Mouse (Mus musculus) ES-E14 (cell line): ENCODE measurements around the gene Tmem14a. TPM values are rescaled to one million over a fixed set of nuclear protein-coding genes. Genes with fewer than 3 reads are reported as not detected.

Source experiments
- DNase-seq: peaks from one replicate; pipeline ENCODE4 v3.0.0-alpha.2; 2013; ENCODE audit warnings: low read depth, low spot score
- H3K27ac ChIP-seq: 2 replicates; pipeline ENCODE4 v1.5.1; 2012; ENCODE audit warnings: low read depth, mild to moderate bottlenecking, low read length, moderate library complexity, mixed read lengths; ENCODE audit not compliant: poor library complexity, insufficient read depth, severe bottlenecking
- H3K36me3 ChIP-seq: 2 replicates; pipeline ENCODE4 v1.6.1; 2012; ENCODE audit warnings: mild to moderate bottlenecking, low read length, moderate library complexity, mixed read lengths; ENCODE audit not compliant: control insufficient read depth, poor library complexity, insufficient read depth, severe bottlenecking
- H3K4me1 ChIP-seq, 2 experiments: fragments of 150-350 bp in 1 of 2; sonication (generic) in 1 of 2; 2 replicates each; pipeline ENCODE4 v1.6.1; 2012; ENCODE audit warnings: low read length in 2 of 2, mild to moderate bottlenecking in 1 of 2, mixed read lengths in 1 of 2; ENCODE audit not compliant: control insufficient read depth in 2 of 2, insufficient read depth in 2 of 2, poor library complexity in 1 of 2
- H3K4me3 ChIP-seq, 2 experiments: fragments of 150-350 bp in 1 of 2; sonication (generic) in 1 of 2; 2 replicates each; pipeline ENCODE4 v1.5.1; 2012; ENCODE audit warnings: low read length in 2 of 2, low read depth in 1 of 2, mild to moderate bottlenecking in 1 of 2, mixed read lengths in 1 of 2; ENCODE audit not compliant: insufficient read depth in 1 of 2, poor library complexity in 1 of 2, severe bottlenecking in 1 of 2
- H3K9ac ChIP-seq: 2 replicates; pipeline ENCODE4 v1.6.1; 2012; ENCODE audit warnings: low read depth, mild to moderate bottlenecking, low read length, mixed read lengths; ENCODE audit not compliant: poor library complexity, insufficient read depth, severe bottlenecking
- H3K9me3 ChIP-seq: fragments of 150-350 bp; sonication (generic); 2 replicates; pipeline ENCODE4 v1.6.1; 2012; ENCODE audit warnings: low read depth, mild to moderate bottlenecking, low read length; ENCODE audit not compliant: control insufficient read depth, insufficient read depth
- CHD2 ChIP-seq: IDR thresholded peaks from 2 replicates; pipeline ENCODE4 v1.6.1; 2014; ENCODE audit warnings: mild to moderate bottlenecking, low read depth, low read length, inconsistent platforms
- HCFC1 ChIP-seq: IDR thresholded peaks from 2 replicates; pipeline ENCODE4 v1.6.1; 2012; ENCODE audit warnings: low read length, inconsistent platforms, borderline replicate concordance; ENCODE audit not compliant: insufficient read depth
- MAFK ChIP-seq: IDR thresholded peaks from 2 replicates; pipeline ENCODE4 v1.6.1; 2014; ENCODE audit warnings: mild to moderate bottlenecking, low read depth, low read length, inconsistent platforms; ENCODE audit not compliant: insufficient read depth
- ZC3H11A ChIP-seq: IDR thresholded peaks from 2 replicates; pipeline ENCODE4 v1.6.1; 2012; ENCODE audit warnings: low read depth, mild to moderate bottlenecking, inconsistent platforms, low read length, borderline replicate concordance
- ZNF384 ChIP-seq: IDR thresholded peaks from 2 replicates; pipeline ENCODE4 v1.6.1; 2012; ENCODE audit warnings: low read depth, low read length, inconsistent platforms
- in situ Hi-C, 2 experiments: fragments of 600-800 bp; cut with MboI; formaldehyde crosslinking; loops; one replicate each; pipeline ENCODE4 v1.15.1; 2025; ENCODE audit warnings: low sequenced_read_pairs in 2 of 2, inconsistent platforms in 1 of 2; ENCODE audit not compliant: unreplicated experiment in 2 of 2
- total RNA-seq: library from RNA; depleted of rRNA; stranded (reverse); fragments of 300-350 nt; gene quantifications from 2 replicates; pipeline ENCODE4 v1.2.3, GENCODE M21; 2012

The Tmem14a gene
- total RNA-seq, 1 experiment: 5.8 TPM

DNA sequence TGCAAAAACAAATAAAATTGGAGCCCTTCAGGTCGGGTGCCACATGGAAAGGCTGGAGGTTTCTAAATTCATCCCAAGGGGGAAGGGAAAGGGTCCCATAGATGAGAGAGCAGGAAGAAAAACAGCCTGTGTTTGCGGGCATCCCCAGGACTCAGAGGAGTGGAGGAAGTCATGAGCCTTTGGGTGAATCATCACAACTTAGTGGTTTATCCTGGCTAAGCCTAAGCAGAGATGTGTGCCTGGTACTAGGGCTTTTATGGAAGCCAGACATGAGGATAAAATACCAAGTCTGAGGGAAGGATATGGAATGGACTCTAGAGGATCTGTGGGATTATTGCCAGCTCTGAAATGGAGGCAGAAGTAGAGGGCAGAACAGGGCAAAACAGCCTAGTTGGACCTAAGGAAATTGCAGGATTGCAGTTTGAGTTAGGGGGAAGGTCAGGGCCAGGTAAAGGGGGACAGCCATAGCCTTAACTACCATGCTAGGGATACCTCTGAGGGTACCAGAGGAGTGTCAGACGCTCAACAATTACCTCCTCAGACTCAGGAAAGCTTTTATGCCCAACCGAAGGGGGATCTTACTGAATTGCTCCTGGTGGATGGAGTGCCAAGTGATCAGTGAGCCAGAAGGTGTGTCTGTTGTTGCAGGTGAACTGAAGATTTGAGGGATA is 26.1 kb downstream of the Tmem14a start:
- Histone ChIP-seq H3K9me3 (no peaks in the 10 kb centered on the region), H3K27ac (no peak overlapping the region), H3K4me1 (peaks cover 1 to 3% of the 10 kb centered on the region in 2 experiments; a peak in 1 of 4 replicates), H3K9ac (no peak overlapping the region), H3K4me3 (no peak overlapping the region), H3K36me3 (no peaks in the 10 kb centered on the region)
- TF ChIP-seq MAFK: no peak
- in situ Hi-C loops: no loop called here
- DNase-seq: no peak

DNA sequence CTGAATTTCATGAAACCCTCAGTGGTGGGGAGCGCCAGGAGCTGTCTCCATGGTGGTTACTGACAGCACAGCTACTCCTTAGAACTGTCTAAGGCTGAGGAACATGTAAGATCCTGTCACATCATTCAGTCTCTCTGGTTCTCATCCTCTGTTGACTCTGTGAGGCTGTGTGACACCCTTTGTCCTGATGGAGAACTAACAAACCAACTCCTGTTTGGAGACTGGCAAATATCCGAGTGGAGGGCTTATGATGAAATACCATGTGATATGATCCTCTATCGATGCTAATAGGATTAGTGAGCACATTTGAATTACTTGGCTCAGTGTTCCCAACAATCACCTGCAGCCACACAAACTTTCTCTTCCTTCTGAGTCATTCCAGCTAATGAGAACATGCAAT is 27.8 kb downstream of the Tmem14a start:
- DNase-seq: no peak
- Histone ChIP-seq H3K4me3 (no peak overlapping the region), H3K4me1 (0 out of 4 replicates have a peak, but pooled peaks cover 1 to 3% of the 10 kb centered on the region in 2 experiments), H3K27ac (no peak overlapping the region), H3K9me3 (no peaks in the 10 kb centered on the region), H3K36me3 (no peaks in the 10 kb centered on the region), H3K9ac (no peak overlapping the region)
- TF ChIP-seq ZC3H11A (no peak), CHD2 (no peak), ZNF384 (no peak), MAFK (no peak), HCFC1 (no peak)
- in situ Hi-C loops: no loop called here

- TF ChIP-seq CHD2 (no peak), ZNF384 (no peak), ZC3H11A (no peak), HCFC1 (no peak), MAFK (no peak)
- no peak overlapping the region for H3K4me3 ChIP-seq
- 0 out of 4 replicates have a peak, but pooled peaks cover 1 to 3% of the 10 kb centered on the region in 2 experiments for H3K4me1 ChIP-seq
- no peak for DNase-seq
- in situ Hi-C loops: no loop called here
- no peak overlapping the region for H3K9ac ChIP-seq
- no peak overlapping the region for H3K27ac ChIP-seq
- no peaks in the 10 kb centered on the region; the same call in 1 of the 2 replicates for H3K36me3 ChIP-seq
- no peaks in the 10 kb centered on the region for H3K9me3 ChIP-seq
Observed at GRCm38 (mm10) chr1:21247896-21248295, 29.5 kb downstream of the Tmem14a start.

GRCm38 (mm10) chr1:21248560-21249390 is 30.4 kb downstream of the Tmem14a start:
- no peak for DNase-seq
- Histone ChIP-seq H3K9me3 (no peaks in the 10 kb centered on the region), H3K4me1 (0 out of 4 replicates have a peak, but pooled peaks cover 1 to 3% of the 10 kb centered on the region in 2 experiments), H3K9ac (no peak overlapping the region), H3K4me3 (no peak overlapping the region), H3K27ac (no peak overlapping the region), H3K36me3 (no peaks in the 10 kb centered on the region; the same call in 1 of the 2 replicates)
- TF ChIP-seq HCFC1 (no peak), CHD2 (no peak), ZC3H11A (no peak), ZNF384 (no peak), MAFK (no peak)
- in situ Hi-C loops: no loop called here

DNA sequence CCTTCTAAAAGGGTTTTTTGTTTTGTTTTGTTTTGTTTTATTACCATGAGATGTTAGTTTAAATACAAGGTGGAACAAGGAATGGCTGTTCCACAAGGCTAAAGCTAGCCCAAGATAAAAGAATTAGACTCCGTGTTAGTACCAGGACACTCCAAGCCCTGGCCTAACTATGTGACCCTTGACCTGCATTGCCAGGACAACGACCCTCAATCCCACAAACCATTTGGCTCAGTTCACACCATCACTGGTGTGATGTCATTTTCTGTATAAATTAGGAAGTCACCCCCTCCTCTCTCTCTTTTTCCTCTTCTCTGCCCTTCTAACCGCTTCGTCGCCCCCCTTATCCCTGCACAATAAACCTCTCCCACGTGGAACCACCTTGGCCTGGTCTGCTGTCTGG is 33.3 kb downstream of the Tmem14a start:
- Histone ChIP-seq H3K9ac (no peak overlapping the region), H3K4me3 (no peak overlapping the region), H3K9me3 (no peaks in the 10 kb centered on the region), H3K27ac (no peak overlapping the region), H3K4me1 (peaks cover 6 to 7% of the 10 kb centered on the region in 2 experiments; a peak in 2 of 4 replicates), H3K36me3 (peaks cover 2% of the 10 kb centered on the region; the same call in 1 of the 2 replicates)
- no peak for TF ChIP-seq MAFK
- in situ Hi-C loops: no loop called here
- no peak for DNase-seq
